Mouse (Mus musculus): ENCODE data around the gene Ddn. TPM values are rescaled to one million over a fixed set of nuclear protein-coding genes. Genes with fewer than 3 reads are reported as not detected.

The Ddn gene
- polyA plus RNA-seq, 1 experiment from 2014 or later: 0.81 TPM

Other genes starting within 250 kb of the Ddn start
- 71.7 and 72.6 TPM in 2 replicates for gene Ccnt1, start 238.6 kb downstream of the Ddn start, polyA plus RNA-seq (2015; fragmentation: Nextera tagmentation; extraction: Ambion mirVana)
- 0.44 and 0.46 TPM in 2 replicates for gene 4930415O20Rik, start 238.5 kb downstream of the Ddn start, polyA plus RNA-seq (2015; fragmentation: Nextera tagmentation; extraction: Ambion mirVana)
- 14.0 and 15.2 TPM in 2 replicates for gene Adcy6, start 199.4 kb downstream of the Ddn start, polyA plus RNA-seq (2015; fragmentation: Nextera tagmentation; extraction: Ambion mirVana)
- 199 and 201 TPM in 2 replicates for gene Cacnb3, start 178.7 kb downstream of the Ddn start, polyA plus RNA-seq (2015; fragmentation: Nextera tagmentation; extraction: Ambion mirVana)
- gene Ddx23, start 146.6 kb downstream of the Ddn start, polyA plus RNA-seq (2015; fragmentation: Nextera tagmentation; extraction: Ambion mirVana): 22.0 and 26.4 TPM in 2 replicates
- gene Rnd1, start 132.0 kb downstream of the Ddn start, polyA plus RNA-seq (2015; fragmentation: Nextera tagmentation; extraction: Ambion mirVana): 13.2 and 13.9 TPM in 2 replicates
- 6.8 and 8.5 TPM in 2 replicates for gene Ccdc65, start 101.3 kb downstream of the Ddn start, polyA plus RNA-seq (2015; fragmentation: Nextera tagmentation; extraction: Ambion mirVana)
- 3.8 and 4.6 TPM in 2 replicates for gene Fkbp11, start 81.3 kb downstream of the Ddn start, polyA plus RNA-seq (2015; fragmentation: Nextera tagmentation; extraction: Ambion mirVana)
- 103 and 106 TPM in 2 replicates for gene Arf3, start 46.3 kb downstream of the Ddn start, polyA plus RNA-seq (2015; fragmentation: Nextera tagmentation; extraction: Ambion mirVana)
- 0.17 TPM in 1 of 2 replicates, not detected in the other for gene Wnt10b, start 31.3 kb downstream of the Ddn start, polyA plus RNA-seq (2015; fragmentation: Nextera tagmentation; extraction: Ambion mirVana)
- 2.0 and 2.9 TPM in 2 replicates for gene Wnt1, start 19.6 kb downstream of the Ddn start, polyA plus RNA-seq (2015; fragmentation: Nextera tagmentation; extraction: Ambion mirVana)
- gene Prkag1, start 22.0 kb upstream of the Ddn start, polyA plus RNA-seq (2015; fragmentation: Nextera tagmentation; extraction: Ambion mirVana): 72.7 and 84.7 TPM in 2 replicates
- gene Kmt2d, start 61.7 kb upstream of the Ddn start, polyA plus RNA-seq (2015; fragmentation: Nextera tagmentation; extraction: Ambion mirVana): 11.9 and 13.5 TPM in 2 replicates
- 35.5 and 35.9 TPM in 2 replicates for gene Rhebl1, start 85.0 kb upstream of the Ddn start, polyA plus RNA-seq (2015; fragmentation: Nextera tagmentation; extraction: Ambion mirVana)
- gene Dhh, start 89.0 kb upstream of the Ddn start, polyA plus RNA-seq (2015; fragmentation: Nextera tagmentation; extraction: Ambion mirVana): 0.35 and 0.73 TPM in 2 replicates
- gene Lmbr1l, start 108.7 kb upstream of the Ddn start, polyA plus RNA-seq (2015; fragmentation: Nextera tagmentation; extraction: Ambion mirVana): 35.5 and 38.3 TPM in 2 replicates
- gene Tuba1b, start 125.1 kb upstream of the Ddn start, polyA plus RNA-seq (2015; fragmentation: Nextera tagmentation; extraction: Ambion mirVana): 1,136 and 1,188 TPM in 2 replicates
- gene Gm49450, start 144.1 kb upstream of the Ddn start, polyA plus RNA-seq (2015; fragmentation: Nextera tagmentation; extraction: Ambion mirVana): not detected in 2 replicates
- gene Tuba1a, start 144.2 kb upstream of the Ddn start, polyA plus RNA-seq (2015; fragmentation: Nextera tagmentation; extraction: Ambion mirVana): 17,671 and 17,732 TPM in 2 replicates
- gene Tuba1c, start 220.4 kb upstream of the Ddn start, polyA plus RNA-seq (2015; fragmentation: Nextera tagmentation; extraction: Ambion mirVana): 16.4 and 20.5 TPM in 2 replicates
- gene Prph, start 245.7 kb upstream of the Ddn start, polyA plus RNA-seq (2015; fragmentation: Nextera tagmentation; extraction: Ambion mirVana): 5.7 and 10.3 TPM in 2 replicates

All from midbrain, embryonic 15.5 days (tissue).